Mouse (Mus musculus): ENCODE data around the gene Jmjd1c. TPM values are rescaled to one million over a fixed set of nuclear protein-coding genes. Genes with fewer than 3 reads are reported as not detected.

Gene Jmjd1c
- polyA plus RNA-seq, 1 experiment from 2014 or later, result 56.5 TPM

- no peaks in the 10 kb centered on the region for H3K9me3 ChIP-seq
- H3K4me2 ChIP-seq (replicated peaks), result no peak overlapping the region
- H3K27ac ChIP-seq (replicated peaks), result no peak overlapping the region
- H3K4me3 ChIP-seq, result no peak overlapping the region
- H3K4me1 ChIP-seq, result 0 out of 2 replicates have a peak, but pooled peaks cover 5% of the 10 kb centered on the region
- ATAC-seq (ENCODE audit: low FRiP score, low read depth), result no peak
- 94% methylated on average over 11 of the region's 11 CpGs for WGBS
- no peak overlapping the region for H3K9ac ChIP-seq (replicated peaks)
- H3K36me3 ChIP-seq, result 0 out of 2 replicates have a peak, but pooled peaks cover 3% of the 10 kb centered on the region
- H3K27me3 ChIP-seq, result no peaks in the 10 kb centered on the region
Observed at GRCm38 (mm10) chr10:67204652-67205407, 108.9 kb downstream of the Jmjd1c start.

DNA sequence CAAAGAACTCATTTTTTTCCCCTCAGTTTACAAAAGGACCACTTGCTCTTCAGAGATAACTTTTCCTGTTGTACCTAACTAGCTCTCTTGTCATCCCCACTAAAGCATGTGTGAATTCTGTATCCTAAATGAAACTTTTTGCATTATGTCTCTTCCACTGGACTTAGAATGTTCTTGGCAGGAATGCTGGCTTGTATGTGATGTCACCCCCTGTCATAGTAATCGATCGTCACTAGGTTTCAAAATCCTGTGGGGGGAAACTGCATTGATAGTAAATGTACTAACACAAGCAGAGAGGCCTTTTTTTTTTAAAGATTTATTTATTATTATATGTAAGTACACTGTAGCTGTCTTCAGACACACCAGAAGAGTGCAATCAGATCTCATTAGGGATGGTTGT is 112.0 kb downstream of the Jmjd1c start:
- no peaks in the 10 kb centered on the region for H3K27me3 ChIP-seq
- H3K9me3 ChIP-seq, result no peaks in the 10 kb centered on the region
- ATAC-seq (ENCODE audit: low FRiP score, low read depth), result no peak
- no peak overlapping the region for H3K4me3 ChIP-seq
- H3K4me1 ChIP-seq, result no peaks in the 10 kb centered on the region
- WGBS, result 81% methylated on average over 2 of the region's 2 CpGs
- H3K9ac ChIP-seq (replicated peaks), result no peak overlapping the region
- 0 out of 2 replicates have a peak, but pooled peaks cover 3% of the 10 kb centered on the region for H3K36me3 ChIP-seq
- no peak overlapping the region for H3K4me2 ChIP-seq (replicated peaks)
- H3K27ac ChIP-seq (replicated peaks), result no peak overlapping the region

GRCm38 (mm10) chr10:67209916-67210675 is 114.2 kb downstream of the Jmjd1c start:
- no peak for ATAC-seq (ENCODE audit: low FRiP score, low read depth)

DNA sequence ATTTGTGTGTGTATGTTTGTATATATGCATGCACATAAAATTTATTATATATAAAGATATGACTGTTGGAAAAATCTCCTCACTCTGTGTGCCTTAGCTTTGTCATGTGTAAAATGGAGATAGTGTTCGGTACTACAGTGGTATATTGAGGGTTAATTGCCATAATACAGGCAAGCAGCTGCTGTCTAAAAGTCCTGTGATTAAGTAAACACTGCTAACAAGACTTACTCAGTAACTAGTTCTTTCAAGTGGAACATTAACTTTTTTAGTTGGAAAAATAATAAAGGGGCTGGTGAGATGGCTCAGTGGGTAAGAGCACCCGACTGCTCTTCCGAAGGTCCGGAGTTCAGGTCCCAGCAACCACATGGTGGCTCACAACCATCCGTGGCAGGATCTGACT is 116.1 kb downstream of the Jmjd1c start:
- H3K27ac ChIP-seq (replicated peaks), result no peak overlapping the region
- no peaks in the 10 kb centered on the region for H3K27me3 ChIP-seq
- 0 out of 2 replicates have a peak, but pooled peaks cover under 1% of the 10 kb centered on the region for H3K36me3 ChIP-seq
- ATAC-seq (ENCODE audit: low FRiP score, low read depth), result no peak
- no peaks in the 10 kb centered on the region for H3K9me3 ChIP-seq
- WGBS, result 95% methylated on average over 5 of the region's 5 CpGs
- H3K4me1 ChIP-seq, result peaks cover 7% of the 10 kb centered on the region; the same call in 1 of the 2 replicates
- H3K4me2 ChIP-seq (replicated peaks), result no peak overlapping the region
- no peak overlapping the region for H3K4me3 ChIP-seq
- no peak overlapping the region for H3K9ac ChIP-seq (replicated peaks)

More at GRCm38 (mm10) chr10:67209916-67210675, 114.2 kb downstream of the Jmjd1c start:
- no peak overlapping the region for H3K4me2 ChIP-seq (replicated peaks)
- 0 out of 2 replicates have a peak, but pooled peaks cover 2% of the 10 kb centered on the region for H3K36me3 ChIP-seq
- no peak overlapping the region for H3K4me3 ChIP-seq
- no peak overlapping the region for H3K9ac ChIP-seq (replicated peaks)
- H3K4me1 ChIP-seq, result peaks cover 7% of the 10 kb centered on the region; the same call in 1 of the 2 replicates
- no peaks in the 10 kb centered on the region for H3K27me3 ChIP-seq
- H3K9me3 ChIP-seq, result no peaks in the 10 kb centered on the region
- 84% methylated on average over 4 of the region's 4 CpGs for WGBS
- H3K27ac ChIP-seq (replicated peaks), result no peak overlapping the region

- H3K4me1 ChIP-seq, result peaks cover 7% of the 10 kb centered on the region; the same call in 1 of the 2 replicates
- H3K9me3 ChIP-seq, result no peaks in the 10 kb centered on the region
- no peak overlapping the region for H3K4me3 ChIP-seq
- WGBS, result 34% methylated on average over 1 of the region's 1 CpGs
- no peak overlapping the region for H3K9ac ChIP-seq (replicated peaks)
- H3K36me3 ChIP-seq, result peaks cover 9% of the 10 kb centered on the region; the same call in 1 of the 2 replicates
- no peak overlapping the region for H3K4me2 ChIP-seq (replicated peaks)
- ATAC-seq (ENCODE audit: low FRiP score, low read depth), result no peak
- no peaks in the 10 kb centered on the region for H3K27me3 ChIP-seq
- H3K27ac ChIP-seq (replicated peaks), result no peak overlapping the region
Observed at GRCm38 (mm10) chr10:67213720-67214119, 117.8 kb downstream of the Jmjd1c start.

GRCm38 (mm10) chr10:67215133-67215532 is 119.2 kb downstream of the Jmjd1c start:
- Histone ChIP-seq H3K36me3 (peaks cover 23% of the 10 kb centered on the region), H3K4me2 (replicated peaks) (no peak overlapping the region), H3K9ac (replicated peaks) (no peak overlapping the region), H3K4me3 (no peak overlapping the region), H3K4me1 (peaks cover 7% of the 10 kb centered on the region; the same call in 1 of the 2 replicates), H3K27ac (replicated peaks) (no peak overlapping the region), H3K9me3 (no peaks in the 10 kb centered on the region), H3K27me3 (no peaks in the 10 kb centered on the region)
- no peak for ATAC-seq (ENCODE audit: low FRiP score, low read depth)
- 83% methylated on average over 4 of the region's 4 CpGs for WGBS

- H3K4me2 ChIP-seq (replicated peaks), result no peak overlapping the region
- H3K4me1 ChIP-seq, result peaks cover 7% of the 10 kb centered on the region; the same call in 1 of the 2 replicates
- no peak for ATAC-seq (ENCODE audit: low FRiP score, low read depth)
- H3K27me3 ChIP-seq, result no peaks in the 10 kb centered on the region
- H3K9ac ChIP-seq (replicated peaks), result no peak overlapping the region
- H3K36me3 ChIP-seq, result peaks cover 27% of the 10 kb centered on the region
- WGBS, result 86% methylated on average over 3 of the region's 3 CpGs
- H3K27ac ChIP-seq (replicated peaks), result no peak overlapping the region
- H3K4me3 ChIP-seq, result no peak overlapping the region
- H3K9me3 ChIP-seq, result no peaks in the 10 kb centered on the region
Observed at GRCm38 (mm10) chr10:67216872-67217271, 120.9 kb downstream of the Jmjd1c start.

- H3K9ac ChIP-seq (replicated peaks), result no peak overlapping the region
- no peak overlapping the region for H3K27ac ChIP-seq (replicated peaks)
- no peak overlapping the region for H3K4me2 ChIP-seq (replicated peaks)
- H3K4me1 ChIP-seq, result peaks cover under 1% of the 10 kb centered on the region; the same call in 1 of the 2 replicates
- no peaks in the 10 kb centered on the region for H3K9me3 ChIP-seq
- no peak overlapping the region for H3K4me3 ChIP-seq
- ATAC-seq (ENCODE audit: low FRiP score, low read depth), result no peak
- peaks cover 27% of the 10 kb centered on the region for H3K36me3 ChIP-seq
- H3K27me3 ChIP-seq, result no peaks in the 10 kb centered on the region
- WGBS, result 94% methylated on average over 18 of the region's 18 CpGs
Observed at GRCm38 (mm10) chr10:67218873-67219565, 123.1 kb downstream of the Jmjd1c start.

DNA sequence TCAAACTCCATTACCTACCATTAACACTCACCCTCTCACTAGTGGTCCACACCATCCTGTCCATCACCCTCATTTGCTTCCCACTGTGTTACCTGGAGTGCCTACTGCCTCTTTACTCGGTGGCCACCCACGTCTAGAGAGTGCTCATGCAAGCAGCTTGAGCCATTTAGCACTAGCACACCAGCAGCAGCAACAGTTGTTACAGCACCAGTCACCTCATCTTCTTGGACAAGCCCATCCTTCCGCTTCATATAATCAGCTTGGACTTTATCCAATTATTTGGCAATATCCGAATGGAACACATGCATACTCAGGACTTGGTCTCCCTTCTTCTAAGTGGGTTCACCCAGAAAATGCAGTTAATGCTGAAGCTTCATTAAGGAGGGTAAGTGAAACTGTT is 124.3 kb downstream of the Jmjd1c start:
- H3K4me3 ChIP-seq, result no peak overlapping the region
- ATAC-seq (ENCODE audit: low FRiP score, low read depth), result no peak
- WGBS, result 89% methylated on average over 4 of the region's 4 CpGs
- no peak overlapping the region for H3K27ac ChIP-seq (replicated peaks)
- no peaks in the 10 kb centered on the region for H3K27me3 ChIP-seq
- H3K9me3 ChIP-seq, result no peaks in the 10 kb centered on the region
- peaks cover 36% of the 10 kb centered on the region for H3K36me3 ChIP-seq
- H3K4me2 ChIP-seq (replicated peaks), result no peak overlapping the region
- no peak overlapping the region for H3K9ac ChIP-seq (replicated peaks)
- no peaks in the 10 kb centered on the region for H3K4me1 ChIP-seq

GRCm38 (mm10) chr10:67221284-67221683 is 125.4 kb downstream of the Jmjd1c start:
- no peaks in the 10 kb centered on the region for H3K4me1 ChIP-seq
- H3K4me2 ChIP-seq (replicated peaks), result no peak overlapping the region
- no peak overlapping the region for H3K4me3 ChIP-seq
- peaks cover 47% of the 10 kb centered on the region for H3K36me3 ChIP-seq
- no peak for ATAC-seq (ENCODE audit: low FRiP score, low read depth)
- no peak overlapping the region for H3K9ac ChIP-seq (replicated peaks)
- no peaks in the 10 kb centered on the region for H3K9me3 ChIP-seq
- no peaks in the 10 kb centered on the region for H3K27me3 ChIP-seq
- H3K27ac ChIP-seq (replicated peaks), result no peak overlapping the region
- WGBS, result 62% methylated on average over 5 of the region's 5 CpGs

DNA sequence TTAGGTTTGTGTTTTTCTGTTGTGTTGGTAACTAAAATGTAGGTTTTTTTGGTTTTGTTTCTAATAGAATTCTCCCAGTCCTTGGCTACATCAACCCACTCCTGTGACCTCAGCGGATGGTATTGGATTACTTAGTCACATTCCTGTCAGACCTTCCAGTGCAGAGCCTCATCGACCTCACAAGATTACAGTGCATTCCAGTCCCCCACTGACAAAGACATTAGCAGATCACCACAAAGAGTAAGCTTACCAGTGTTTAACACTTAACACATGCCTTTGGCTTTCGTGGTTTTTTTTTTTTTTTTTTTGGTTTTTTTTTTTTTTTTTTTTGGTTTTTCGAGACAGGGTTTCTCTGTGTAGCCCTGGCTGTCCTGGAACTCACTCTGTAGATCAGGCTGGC is 128.0 kb downstream of the Jmjd1c start:
- no peaks in the 10 kb centered on the region for H3K9me3 ChIP-seq
- ATAC-seq (ENCODE audit: low FRiP score, low read depth), result no peak
- no peak overlapping the region for H3K4me2 ChIP-seq (replicated peaks)
- peaks cover 47% of the 10 kb centered on the region for H3K36me3 ChIP-seq
- H3K4me1 ChIP-seq, result no peaks in the 10 kb centered on the region
- no peak overlapping the region for H3K4me3 ChIP-seq
- WGBS, result 81% methylated on average over 3 of the region's 4 CpGs
- no peak overlapping the region for H3K27ac ChIP-seq (replicated peaks)
- no peaks in the 10 kb centered on the region for H3K27me3 ChIP-seq
- H3K9ac ChIP-seq (replicated peaks), result no peak overlapping the region

Data from midbrain, embryonic 12.5 days (tissue).